Mouse (Mus musculus) erythroblast, embryonic 14.5 days (primary cell): ENCODE results near the gene Smg6. TPM values are rescaled to one million over a fixed set of nuclear protein-coding genes. Genes with fewer than 3 reads are reported as not detected.
A peak's percentile ranks its signal among the peaks of the same experiment; 100 is the strongest.

Experiments used
- H3K27me3 ChIP-seq: 2 replicates; pipeline ENCODE4 v1.6.1; 2012; ENCODE audit warnings: inconsistent platforms; ENCODE audit not compliant: control insufficient read depth
- H3K36me3 ChIP-seq: 2 replicates; pipeline ENCODE4 v1.6.1; 2012; ENCODE audit warnings: mild to moderate bottlenecking, inconsistent platforms; ENCODE audit not compliant: control insufficient read depth
- H3K4me1 ChIP-seq: 2 replicates; pipeline ENCODE4 v1.6.1; 2012; ENCODE audit warnings: inconsistent platforms; ENCODE audit not compliant: control insufficient read depth
- H3K4me3 ChIP-seq: replicated peaks from 2 replicates; pipeline ENCODE3; 2012; ENCODE audit warnings: moderate library complexity, mild to moderate bottlenecking, inconsistent platforms
- H3K9me3 ChIP-seq: 2 replicates; pipeline ENCODE4 v1.6.1; 2012; ENCODE audit warnings: low read length, inconsistent platforms, mixed read lengths; ENCODE audit not compliant: control insufficient read depth
- GATA1 ChIP-seq: IDR thresholded peaks from 2 replicates; pipeline ENCODE4 v1.6.1; 2012; ENCODE audit warnings: low read length, inconsistent platforms, mixed read lengths
- TAL1 ChIP-seq: IDR thresholded peaks from 3 replicates; pipeline ENCODE4 v1.6.1; 2012; ENCODE audit warnings: low read length, inconsistent platforms, mixed read lengths
- polyA plus RNA-seq: library from polyadenylated mRNA; stranded (reverse); fragments of >175 nt; gene quantifications from 2 replicates; pipeline ENCODE4 v1.2.3, GENCODE M21; 2012

The Smg6 gene
- polyA plus RNA-seq, 1 experiment, result 3.1 TPM

DNA sequence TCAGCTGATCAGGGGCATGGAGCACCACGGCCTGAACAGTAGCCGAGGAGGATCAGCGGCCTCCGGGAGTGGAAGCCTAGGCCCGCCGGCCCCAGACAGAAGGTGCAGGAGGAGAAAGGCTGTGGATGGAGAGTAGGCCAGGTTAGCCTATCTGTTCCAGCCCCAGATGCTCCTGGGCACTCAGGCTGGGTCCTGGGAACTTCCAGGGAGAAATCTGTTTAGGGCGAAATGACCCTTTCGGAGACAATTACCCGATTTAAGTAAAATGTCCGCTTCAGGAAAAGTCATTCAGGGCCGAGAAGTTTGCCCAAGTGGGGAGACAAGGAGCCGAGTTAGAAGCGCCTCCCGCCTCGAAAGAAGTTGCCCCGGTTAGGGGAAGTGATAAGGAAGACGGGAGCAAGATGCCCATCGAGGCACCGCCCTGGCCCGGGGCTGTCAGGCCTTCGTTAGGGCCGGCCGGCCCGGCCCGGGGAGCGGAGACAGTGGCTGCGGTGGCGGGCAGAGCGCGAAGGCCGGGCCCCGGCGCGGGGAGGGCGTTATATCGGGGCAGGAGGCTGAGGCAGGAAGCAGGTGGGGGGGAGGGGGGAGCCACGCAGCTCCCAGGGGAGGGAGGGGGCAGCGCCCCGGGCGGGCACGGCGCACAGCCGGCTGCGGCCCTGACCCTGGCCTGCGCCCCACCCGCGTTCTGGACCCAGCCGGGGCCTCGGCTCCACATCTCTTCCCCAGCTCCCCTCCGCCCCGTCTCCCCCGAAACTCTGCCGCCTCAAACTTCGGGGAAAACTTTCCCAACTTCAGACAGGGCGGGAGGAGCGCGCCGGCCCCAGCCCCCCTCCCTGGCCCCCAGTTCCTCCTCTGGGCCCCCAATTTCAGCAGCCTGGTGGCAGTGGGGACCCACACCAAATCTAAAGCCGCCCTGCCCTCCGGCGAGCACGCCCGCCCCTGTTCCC, 242.3 kb downstream of the Smg6 start:
- Histone ChIP-seq H3K4me3 (peak overlapping the region; percentile 48), H3K4me1 (peaks cover 62% of the 10 kb centered on the region), H3K27me3 (peaks cover 96% of the 10 kb centered on the region), H3K9me3 (peaks cover 38% of the 10 kb centered on the region), H3K36me3 (peaks cover 6% of the 10 kb centered on the region)
- TF ChIP-seq TAL1, result no peak
- no peak for TF ChIP-seq GATA1

DNA sequence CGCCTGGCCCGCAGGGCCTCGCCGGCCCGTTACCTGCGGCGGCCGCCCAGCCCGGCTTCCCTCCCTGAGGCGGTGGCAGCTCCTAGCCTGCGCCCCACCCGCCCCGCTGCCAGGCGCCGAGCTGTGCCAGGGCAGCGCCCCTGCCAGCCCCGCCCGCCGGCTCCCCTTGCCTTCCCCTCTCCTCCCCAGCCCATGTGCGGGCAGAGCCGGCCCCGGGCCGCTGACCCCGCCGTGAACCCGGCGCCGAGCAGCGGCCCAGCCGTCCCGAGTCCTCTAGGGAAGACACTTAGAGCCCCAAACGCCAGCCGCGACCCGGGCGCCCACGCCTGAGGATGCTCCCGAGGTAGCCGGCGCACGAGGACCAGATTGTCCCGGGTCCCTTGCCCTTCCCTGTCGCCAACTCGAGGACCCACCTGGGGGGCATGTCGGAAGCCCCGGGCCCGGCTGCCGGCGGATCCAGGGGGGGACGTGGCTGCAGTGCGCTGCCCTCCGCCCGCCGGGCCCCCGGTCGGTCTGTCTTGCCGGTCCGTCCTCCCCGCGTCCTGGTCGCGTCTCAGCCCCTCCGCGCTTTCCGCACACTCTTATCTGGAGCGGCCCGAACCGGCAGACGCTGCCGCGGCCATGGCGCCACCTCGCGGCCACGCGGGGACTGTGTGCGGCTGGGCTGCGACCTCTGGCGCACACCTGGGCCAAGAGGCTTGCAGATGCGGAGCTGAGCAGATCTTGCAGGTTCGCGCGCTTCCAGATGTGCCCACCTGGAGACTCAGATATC, 243.2 kb downstream of the Smg6 start:
- Histone ChIP-seq H3K36me3 (no peaks in the 10 kb centered on the region; the same call in 1 of the 2 replicates), H3K4me1 (peaks cover 71% of the 10 kb centered on the region), H3K9me3 (peaks cover 47% of the 10 kb centered on the region), H3K27me3 (peaks cover 100% of the 10 kb centered on the region), H3K4me3 (peak overlapping the region; percentile 48)
- TF ChIP-seq TAL1 (no peak), GATA1 (no peak)

DNA sequence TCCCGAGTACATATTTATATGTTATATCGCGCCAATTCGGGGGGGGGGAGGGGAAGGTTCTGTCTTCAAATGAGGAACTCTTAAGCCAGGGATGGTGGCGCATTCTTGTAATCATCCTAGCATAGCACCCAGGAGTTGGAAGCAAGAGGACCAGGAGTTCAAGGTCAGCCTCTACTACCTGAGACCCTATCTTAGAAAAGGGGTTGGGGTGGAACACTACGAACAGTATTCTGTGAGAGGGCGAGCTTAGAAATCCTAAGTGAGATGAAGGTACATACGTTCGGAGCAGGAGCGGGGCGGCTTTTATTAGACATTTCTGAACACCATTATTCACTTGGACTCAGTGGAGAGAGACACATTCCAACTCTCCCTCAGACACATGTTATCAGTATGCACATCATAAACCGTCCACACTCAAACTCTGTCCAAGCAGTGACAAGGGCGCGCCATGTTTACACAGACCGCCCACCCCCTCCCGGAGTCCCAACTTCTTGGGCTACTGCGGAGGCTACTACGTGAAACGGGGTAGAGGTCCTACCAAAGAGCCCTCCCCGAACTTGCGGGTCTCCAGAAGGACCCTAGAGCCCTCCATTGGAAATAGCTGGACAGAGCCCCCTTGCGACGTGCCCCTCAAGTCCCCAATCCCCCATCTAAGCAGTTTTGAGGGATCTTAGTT, 243.9 kb downstream of the Smg6 start, which contains the start of gene Hic1:
TSS of gene Hic1 (minus strand) at position 115 of the 676 bp plus-strand sequence.
- Histone ChIP-seq H3K4me3 (peak within 1 kb of the TSS; percentile 48), H3K36me3 (no peaks in the 10 kb centered on the region; the same call in 1 of the 2 replicates), H3K9me3 (peaks cover 47% of the 10 kb centered on the region), H3K27me3 (peaks cover 99% of the 10 kb centered on the region), H3K4me1 (peaks cover 73% of the 10 kb centered on the region)
- no peak for TF ChIP-seq TAL1
- no peak for TF ChIP-seq GATA1

DNA sequence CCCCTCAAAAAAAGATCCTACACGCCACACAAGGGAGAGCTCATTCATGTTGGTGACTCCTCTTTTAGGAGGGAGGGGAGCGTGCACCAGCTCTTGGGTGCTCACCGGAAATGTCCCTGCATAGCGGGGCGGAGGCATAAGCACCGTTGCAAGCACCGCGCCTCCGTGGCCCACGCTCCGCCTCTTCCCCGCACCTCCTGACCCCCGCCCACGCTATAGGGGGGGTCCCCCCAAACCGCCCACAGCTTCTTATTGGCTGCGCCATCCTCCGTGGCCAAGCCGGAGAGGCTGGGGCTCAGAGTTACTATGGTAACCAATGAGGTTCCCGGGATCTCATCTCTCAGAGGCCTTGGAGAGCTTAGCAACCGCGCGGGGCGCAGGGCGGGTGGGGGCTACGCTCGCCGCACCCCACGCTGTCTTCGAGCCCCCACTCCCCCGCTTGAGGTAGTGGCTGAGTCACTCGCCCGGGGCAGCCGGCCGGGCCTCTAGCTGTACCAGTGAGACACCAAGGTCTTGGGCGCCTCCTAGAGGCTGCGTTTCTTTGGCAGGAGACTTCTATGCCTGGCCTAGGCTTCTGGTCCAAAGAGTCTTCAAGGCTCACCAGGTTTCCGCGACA, 244.6 kb downstream of the Smg6 start:
- H3K36me3 ChIP-seq, result no peaks in the 10 kb centered on the region
- TF ChIP-seq GATA1, result no peak
- no peak for TF ChIP-seq TAL1
- H3K9me3 ChIP-seq, result peaks cover 45% of the 10 kb centered on the region
- peak overlapping the region; percentile 30 for H3K4me3 ChIP-seq
- H3K27me3 ChIP-seq, result peaks cover 99% of the 10 kb centered on the region
- H3K4me1 ChIP-seq, result peaks cover 70% of the 10 kb centered on the region

DNA sequence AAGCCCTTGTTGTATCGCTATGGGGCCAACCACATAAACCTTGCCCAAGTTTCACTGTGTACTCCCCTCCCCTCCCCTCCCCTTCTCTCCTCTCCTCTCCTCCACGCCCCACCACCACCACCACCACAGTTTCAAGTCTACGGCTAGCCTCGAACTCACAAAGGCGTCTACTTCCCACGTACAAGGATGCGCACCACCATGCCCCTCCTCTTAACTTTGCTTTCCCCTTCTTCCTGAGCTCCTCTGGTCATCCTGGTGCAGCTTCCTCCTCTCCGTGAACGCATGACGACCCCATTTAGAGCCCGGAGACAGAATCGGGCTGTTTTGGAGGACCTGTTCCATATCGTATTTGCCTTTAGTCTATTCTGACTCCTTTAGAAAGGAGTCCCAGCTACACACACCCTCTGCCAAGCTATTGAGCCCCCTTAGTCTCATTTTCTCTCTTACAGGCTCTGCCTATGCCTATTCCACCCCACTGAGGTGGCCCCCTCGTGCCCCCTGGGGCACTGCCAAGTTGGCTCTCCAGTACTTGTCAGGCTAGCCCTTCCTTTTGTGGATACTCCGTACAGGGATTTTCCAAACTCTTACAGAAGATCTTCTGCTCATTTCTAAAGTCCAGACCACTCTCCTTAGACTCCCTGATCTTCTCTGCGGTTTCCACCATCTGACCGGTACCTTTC, 245.7 kb downstream of the Smg6 start:
- H3K27me3 ChIP-seq, result peaks cover 96% of the 10 kb centered on the region
- peaks cover 35% of the 10 kb centered on the region for H3K9me3 ChIP-seq
- no peak for TF ChIP-seq GATA1
- TF ChIP-seq TAL1, result no peak
- H3K36me3 ChIP-seq, result peaks cover 1% of the 10 kb centered on the region; the same call in 1 of the 2 replicates
- no peak overlapping the region for H3K4me3 ChIP-seq
- peaks cover 60% of the 10 kb centered on the region for H3K4me1 ChIP-seq

DNA sequence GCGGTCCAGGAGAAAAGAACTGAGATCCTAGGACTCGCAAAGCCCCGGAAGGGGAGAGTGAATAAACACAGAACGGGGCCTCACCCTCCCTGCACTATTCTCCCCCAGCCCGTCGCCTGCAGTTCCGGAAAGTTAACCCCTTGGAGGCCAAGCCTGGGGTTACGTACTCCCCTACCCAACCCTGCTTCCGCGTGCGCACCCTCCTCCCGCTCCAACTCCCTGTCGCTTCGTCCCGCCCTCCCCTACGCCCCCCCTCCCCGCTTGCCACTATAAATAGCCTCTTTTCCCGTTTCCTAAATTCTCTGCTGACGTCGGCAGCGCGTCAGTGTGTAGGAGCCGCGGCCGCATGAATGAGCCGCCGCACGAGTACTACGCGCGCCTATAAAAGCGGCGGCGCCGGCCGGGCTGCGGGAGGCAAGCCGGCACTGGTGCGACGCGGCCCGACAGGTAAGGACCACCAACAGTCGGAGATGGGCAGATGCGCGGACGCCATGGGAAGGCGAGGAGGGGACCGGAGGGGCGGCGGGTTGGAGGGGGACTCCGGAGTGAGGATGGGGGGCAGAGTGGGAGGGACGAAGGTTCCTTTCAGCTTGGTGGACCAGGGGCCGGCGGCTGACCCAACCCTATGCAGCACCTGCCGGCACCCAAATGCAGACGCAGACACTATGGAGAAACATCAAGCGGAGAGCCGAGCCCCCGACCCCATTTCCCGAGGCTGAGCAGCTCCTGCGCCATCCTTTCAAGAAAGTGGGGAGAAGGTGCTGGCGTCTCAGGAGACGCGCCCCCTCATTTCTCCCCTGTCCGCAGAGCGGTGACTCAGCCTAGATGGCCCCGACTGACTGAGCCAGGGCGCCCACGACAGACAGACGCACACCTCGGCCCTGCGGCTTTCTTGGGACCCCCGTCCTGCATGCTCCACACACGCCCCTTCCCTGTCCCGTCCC, 246.8 kb downstream of the Smg6 start:
- Histone ChIP-seq H3K36me3 (peaks cover 10% of the 10 kb centered on the region), H3K27me3 (peaks cover 86% of the 10 kb centered on the region), H3K9me3 (peaks cover 26% of the 10 kb centered on the region), H3K4me3 (peak overlapping the region; percentile 67), H3K4me1 (peaks cover 49% of the 10 kb centered on the region)
- TF ChIP-seq GATA1 (no peak), TAL1 (no peak)

DNA sequence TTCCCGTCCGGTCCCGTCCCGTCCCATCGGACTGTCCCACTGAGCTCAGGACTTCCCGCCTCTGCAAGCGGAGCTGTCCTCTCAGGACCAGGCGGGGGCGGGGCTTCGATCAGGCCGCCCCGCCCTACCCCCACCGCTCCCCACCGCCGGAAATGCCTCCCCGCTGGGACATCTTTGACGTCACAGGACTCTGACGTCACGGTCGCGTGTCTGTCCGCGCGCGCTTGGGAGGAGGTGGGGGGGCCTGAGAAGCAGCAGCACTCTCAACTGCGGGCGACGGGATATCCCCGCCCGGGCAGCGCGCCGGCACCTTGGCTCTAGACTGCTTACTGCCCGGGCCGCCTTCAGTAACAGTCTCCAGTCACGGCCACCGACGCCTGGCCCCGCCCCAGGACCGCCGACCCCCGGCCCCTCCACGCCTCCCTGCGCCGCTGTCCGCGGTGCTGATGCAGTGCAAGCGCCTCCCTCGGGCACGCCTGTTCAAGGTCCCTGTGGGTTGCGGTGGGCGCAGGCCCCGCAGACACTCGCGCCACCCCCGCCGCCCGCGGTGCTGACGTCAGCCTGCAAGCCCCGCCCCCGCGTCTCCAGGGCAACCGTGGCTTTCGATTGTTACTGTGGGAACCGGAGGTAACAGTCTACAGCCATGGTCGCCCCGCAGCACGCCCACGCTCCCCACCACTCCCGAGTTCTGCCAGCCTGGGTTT, 247.6 kb downstream of the Smg6 start:
- peak overlapping the region; percentile 67 for H3K4me3 ChIP-seq
- TF ChIP-seq GATA1, result no peak
- TF ChIP-seq TAL1, result no peak
- H3K27me3 ChIP-seq, result peaks cover 77% of the 10 kb centered on the region
- H3K9me3 ChIP-seq, result peaks cover 23% of the 10 kb centered on the region
- peaks cover 15% of the 10 kb centered on the region for H3K36me3 ChIP-seq
- peaks cover 51% of the 10 kb centered on the region for H3K4me1 ChIP-seq
